Mouse (Mus musculus): ENCODE measurements at regions not wholly inside any gene's neighbourhood (a gene's known extent, or its start where the extent isn't known, plus 50 kb on each side); places are given as distances from the start of the nearest gene placed in this dataset.

- DNase-seq (ENCODE audit: low spot score), result no peak
- ATAC-seq (ENCODE audit: insufficient read depth, low FRiP score, low TSS enrichment), result no peak
These were observed 157.9 kb upstream of the Prok2 start for GRCm38 (mm10) chr6:99884054-99884453.

GRCm38 (mm10) chr6:99881606-99882005, 155.4 kb upstream of the Prok2 start:
- Histone ChIP-seq H3K36me3 (ENCODE audit: control insufficient read depth, insufficient read depth, low read length) (no peaks in the 10 kb centered on the region), H3K4me1 (ENCODE audit: control insufficient read depth, insufficient read depth, low read length) (0 out of 2 replicates have a peak, but pooled peaks cover 3% of the 10 kb centered on the region), H3K4me3 (ENCODE audit: low read depth, low read length) (no peak overlapping the region), H3K4me2 (ENCODE audit: low read depth) (no peak overlapping the region), H3K27ac (ENCODE audit: low read depth, low read length) (no peak overlapping the region), H3K27me3 (ENCODE audit: control insufficient read depth, insufficient read depth, low read length) (no peaks in the 10 kb centered on the region), H3K9me3 (ENCODE audit: control insufficient read depth, low read length) (no peaks in the 10 kb centered on the region), H3K9ac (ENCODE audit: low read length) (no peak overlapping the region)
- WGBS, result 33% methylated on average over 4 of the region's 4 CpGs
- DNase-seq (ENCODE audit: low spot score) (peak; percentile 35), ATAC-seq (ENCODE audit: insufficient read depth, low FRiP score, low TSS enrichment) (no peak)

More at GRCm38 (mm10) chr6:99884054-99884453, 157.9 kb upstream of the Prok2 start:
- no peaks in the 10 kb centered on the region for H3K36me3 ChIP-seq (ENCODE audit: control insufficient read depth, insufficient read depth, low read length)
- H3K4me2 ChIP-seq (ENCODE audit: low read depth), result no peak overlapping the region
- 0 out of 2 replicates have a peak, but pooled peaks cover 3% of the 10 kb centered on the region for H3K4me1 ChIP-seq (ENCODE audit: control insufficient read depth, insufficient read depth, low read length)
- H3K9ac ChIP-seq (ENCODE audit: low read length), result no peak overlapping the region
- no peak overlapping the region for H3K4me3 ChIP-seq (ENCODE audit: low read depth, low read length)
- no peaks in the 10 kb centered on the region for H3K9me3 ChIP-seq (ENCODE audit: control insufficient read depth, low read length)
- H3K27ac ChIP-seq (ENCODE audit: low read depth, low read length), result no peak overlapping the region
- H3K27me3 ChIP-seq (ENCODE audit: control insufficient read depth, insufficient read depth, low read length), result no peaks in the 10 kb centered on the region
- 85% methylated on average over 3 of the region's 3 CpGs for WGBS

GRCm38 (mm10) chr6:99874852-99875251, 148.7 kb upstream of the Prok2 start:
- no peaks in the 10 kb centered on the region for H3K9me3 ChIP-seq (ENCODE audit: control insufficient read depth, low read length)
- H3K9ac ChIP-seq (ENCODE audit: low read length), result no peak overlapping the region
- H3K27ac ChIP-seq (ENCODE audit: low read depth, low read length), result no peak overlapping the region
- H3K4me1 ChIP-seq (ENCODE audit: control insufficient read depth, insufficient read depth, low read length), result no peaks in the 10 kb centered on the region
- ATAC-seq (ENCODE audit: insufficient read depth, low FRiP score, low TSS enrichment) (no peak), DNase-seq (ENCODE audit: low spot score) (no peak)
- no peaks in the 10 kb centered on the region for H3K36me3 ChIP-seq (ENCODE audit: control insufficient read depth, insufficient read depth, low read length)
- 92% methylated on average over 4 of the region's 4 CpGs for WGBS
- no peaks in the 10 kb centered on the region for H3K27me3 ChIP-seq (ENCODE audit: control insufficient read depth, insufficient read depth, low read length)
- H3K4me3 ChIP-seq (ENCODE audit: low read depth, low read length), result no peak overlapping the region
- H3K4me2 ChIP-seq (ENCODE audit: low read depth), result no peak overlapping the region

GRCm38 (mm10) chr6:99874029-99874428, 147.8 kb upstream of the Prok2 start:
- Histone ChIP-seq H3K9ac (ENCODE audit: low read length) (no peak overlapping the region), H3K4me3 (ENCODE audit: low read depth, low read length) (no peak overlapping the region), H3K27ac (ENCODE audit: low read depth, low read length) (no peak overlapping the region), H3K4me1 (ENCODE audit: control insufficient read depth, insufficient read depth, low read length) (no peaks in the 10 kb centered on the region), H3K36me3 (ENCODE audit: control insufficient read depth, insufficient read depth, low read length) (no peaks in the 10 kb centered on the region), H3K27me3 (ENCODE audit: control insufficient read depth, insufficient read depth, low read length) (no peaks in the 10 kb centered on the region), H3K4me2 (ENCODE audit: low read depth) (no peak overlapping the region), H3K9me3 (ENCODE audit: control insufficient read depth, low read length) (no peaks in the 10 kb centered on the region)
- no peak for ATAC-seq (ENCODE audit: insufficient read depth, low FRiP score, low TSS enrichment)
- no peak for DNase-seq (ENCODE audit: low spot score)
- WGBS, result 84% methylated on average over 4 of the region's 4 CpGs

- no peaks in the 10 kb centered on the region for H3K9me3 ChIP-seq (ENCODE audit: control insufficient read depth, low read length)
- no peaks in the 10 kb centered on the region for H3K27me3 ChIP-seq (ENCODE audit: control insufficient read depth, insufficient read depth, low read length)
- ATAC-seq (ENCODE audit: insufficient read depth, low FRiP score, low TSS enrichment), result no peak
- 81% methylated on average over 9 of the region's 9 CpGs for WGBS
- H3K4me2 ChIP-seq (ENCODE audit: low read depth), result no peak overlapping the region
- no peak overlapping the region for H3K4me3 ChIP-seq (ENCODE audit: low read depth, low read length)
- H3K36me3 ChIP-seq (ENCODE audit: control insufficient read depth, insufficient read depth, low read length), result no peaks in the 10 kb centered on the region
- H3K27ac ChIP-seq (ENCODE audit: low read depth, low read length), result no peak overlapping the region
- H3K4me1 ChIP-seq (ENCODE audit: control insufficient read depth, insufficient read depth, low read length), result no peaks in the 10 kb centered on the region; the same call in 1 of the 2 replicates
- no peak overlapping the region for H3K9ac ChIP-seq (ENCODE audit: low read length)
- DNase-seq (ENCODE audit: low spot score), result no peak
These were observed 139.9 kb upstream of the Prok2 start for GRCm38 (mm10) chr6:99866061-99866460.

- Histone ChIP-seq H3K27me3 (ENCODE audit: control insufficient read depth, insufficient read depth, low read length) (no peaks in the 10 kb centered on the region), H3K9ac (ENCODE audit: low read length) (no peak overlapping the region), H3K4me1 (ENCODE audit: control insufficient read depth, insufficient read depth, low read length) (no peaks in the 10 kb centered on the region; the same call in 1 of the 2 replicates), H3K9me3 (ENCODE audit: control insufficient read depth, low read length) (no peaks in the 10 kb centered on the region), H3K27ac (ENCODE audit: low read depth, low read length) (no peak overlapping the region), H3K4me2 (ENCODE audit: low read depth) (no peak overlapping the region), H3K4me3 (ENCODE audit: low read depth, low read length) (no peak overlapping the region), H3K36me3 (ENCODE audit: control insufficient read depth, insufficient read depth, low read length) (no peaks in the 10 kb centered on the region)
- no peak for DNase-seq (ENCODE audit: low spot score)
- ATAC-seq (ENCODE audit: insufficient read depth, low FRiP score, low TSS enrichment), result no peak
- 66% methylated on average over 3 of the region's 3 CpGs for WGBS
These were observed 138.8 kb upstream of the Prok2 start for GRCm38 (mm10) chr6:99864949-99865348.

GRCm38 (mm10) chr6:99863418-99863817, 137.2 kb upstream of the Prok2 start:
- Histone ChIP-seq H3K36me3 (ENCODE audit: control insufficient read depth, insufficient read depth, low read length) (no peaks in the 10 kb centered on the region), H3K4me2 (ENCODE audit: low read depth) (no peak overlapping the region), H3K27ac (ENCODE audit: low read depth, low read length) (no peak overlapping the region), H3K9me3 (ENCODE audit: control insufficient read depth, low read length) (no peaks in the 10 kb centered on the region), H3K27me3 (ENCODE audit: control insufficient read depth, insufficient read depth, low read length) (no peaks in the 10 kb centered on the region), H3K9ac (ENCODE audit: low read length) (no peak overlapping the region), H3K4me3 (ENCODE audit: low read depth, low read length) (no peak overlapping the region), H3K4me1 (ENCODE audit: control insufficient read depth, insufficient read depth, low read length) (no peaks in the 10 kb centered on the region; the same call in 1 of the 2 replicates)
- no peak for DNase-seq (ENCODE audit: low spot score)
- no peak for ATAC-seq (ENCODE audit: insufficient read depth, low FRiP score, low TSS enrichment)
- WGBS, result 60% methylated on average over 9 of the region's 9 CpGs

GRCm38 (mm10) chr6:99857411-99857810, 131.2 kb upstream of the Prok2 start:
- WGBS, result 68% methylated on average over 6 of the region's 6 CpGs
- Histone ChIP-seq H3K27me3 (ENCODE audit: control insufficient read depth, insufficient read depth, low read length) (no peaks in the 10 kb centered on the region), H3K27ac (ENCODE audit: low read depth, low read length) (no peak overlapping the region), H3K4me1 (ENCODE audit: control insufficient read depth, insufficient read depth, low read length) (no peaks in the 10 kb centered on the region), H3K9me3 (ENCODE audit: control insufficient read depth, low read length) (no peaks in the 10 kb centered on the region), H3K4me3 (ENCODE audit: low read depth, low read length) (no peak overlapping the region), H3K4me2 (ENCODE audit: low read depth) (no peak overlapping the region), H3K36me3 (ENCODE audit: control insufficient read depth, insufficient read depth, low read length) (no peaks in the 10 kb centered on the region), H3K9ac (ENCODE audit: low read length) (no peak overlapping the region)
- ATAC-seq (ENCODE audit: insufficient read depth, low FRiP score, low TSS enrichment), result no peak
- DNase-seq (ENCODE audit: low spot score), result no peak

- Histone ChIP-seq H3K9me3 (ENCODE audit: control insufficient read depth, low read length) (no peaks in the 10 kb centered on the region), H3K4me3 (ENCODE audit: low read depth, low read length) (no peak overlapping the region), H3K27me3 (ENCODE audit: control insufficient read depth, insufficient read depth, low read length) (no peaks in the 10 kb centered on the region), H3K9ac (ENCODE audit: low read length) (no peak overlapping the region), H3K4me2 (ENCODE audit: low read depth) (no peak overlapping the region), H3K36me3 (ENCODE audit: control insufficient read depth, insufficient read depth, low read length) (no peaks in the 10 kb centered on the region), H3K27ac (ENCODE audit: low read depth, low read length) (no peak overlapping the region), H3K4me1 (ENCODE audit: control insufficient read depth, insufficient read depth, low read length) (no peaks in the 10 kb centered on the region)
- WGBS, result 50% methylated on average over 3 of the region's 3 CpGs
- ATAC-seq (ENCODE audit: insufficient read depth, low FRiP score, low TSS enrichment) (no peak), DNase-seq (ENCODE audit: low spot score) (no peak)
These were observed 127.5 kb upstream of the Prok2 start for GRCm38 (mm10) chr6:99853716-99854115.

Data from neural tube, embryonic 11.5 days (tissue).